Mouse (Mus musculus) C2C12 (cell line): ENCODE data around the gene Dnajc25.

Experiments
- CEBPB ChIP-seq: IDR thresholded peaks from one replicate; pipeline ENCODE4 v1.6.1; 2011; ENCODE audit warnings: low read depth, mild to moderate bottlenecking, control low read depth, moderate library complexity
- CTCF ChIP-seq: IDR thresholded peaks from one replicate; pipeline ENCODE4 v1.5.1; 2011; ENCODE audit not compliant: control insufficient read depth, insufficient read depth, insufficient read length
- MAX ChIP-seq: IDR thresholded peaks from one replicate; pipeline ENCODE4 v1.6.1; 2011; ENCODE audit warnings: mild to moderate bottlenecking, control low read depth
- USF1 ChIP-seq: IDR thresholded peaks from one replicate; pipeline ENCODE4 v1.6.1; 2011; ENCODE audit warnings: low read depth, mild to moderate bottlenecking, control low read depth, moderate library complexity

DNA sequence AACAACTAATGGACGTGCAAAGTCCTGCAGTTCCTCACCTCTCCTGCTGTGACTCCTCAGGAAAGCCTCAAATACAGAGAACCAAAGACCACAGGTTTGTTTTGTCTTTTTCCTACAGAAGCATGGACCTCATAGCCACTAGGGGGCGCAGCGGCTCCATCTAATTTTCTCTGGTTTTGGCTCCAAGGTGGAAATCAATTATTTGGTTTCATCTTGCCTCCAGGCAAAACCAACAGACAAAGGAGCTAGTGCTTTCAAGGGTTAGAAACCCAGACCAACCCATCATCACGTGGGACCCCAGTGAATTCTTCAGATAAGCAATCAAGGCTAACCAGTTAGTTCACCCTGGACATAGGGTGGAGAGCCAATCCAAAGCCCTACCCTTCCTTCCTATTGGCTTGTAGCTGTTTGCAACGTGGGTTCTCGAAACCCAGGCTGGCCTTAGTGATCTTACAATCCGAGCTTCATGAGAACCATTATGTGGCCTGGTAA, 9.7 kb upstream of the Dnajc25 start:
- peak; percentile 51 for TF ChIP-seq CTCF
- no peak for TF ChIP-seq USF1
- no peak for TF ChIP-seq CEBPB
- no peak for TF ChIP-seq MAX
